Mouse (Mus musculus) embryonic fibroblast, embryonic 13.5 days (primary cell): ENCODE data around the gene Arhgef33.

Experiments
- CTCF ChIP-seq: IDR thresholded peaks from 2 replicates; pipeline ENCODE4 v1.5.1; 2011; ENCODE audit warnings: mild to moderate bottlenecking, control low read depth, low read length, moderate library complexity, borderline replicate concordance; ENCODE audit not compliant: insufficient read depth
- POLR2A ChIP-seq: IDR thresholded peaks from 2 replicates; pipeline ENCODE4 v1.6.1; 2011; ENCODE audit warnings: low read depth, mild to moderate bottlenecking, control low read depth, low read length, moderate library complexity

GRCm38 (mm10) chr17:80323015-80323414, 15.8 kb downstream of the Arhgef33 start:
- TF ChIP-seq POLR2A (no peak), CTCF (no peak)
